Mouse (Mus musculus): ENCODE results near the gene Hinfp.

Hinfp gene

GRCm38 (mm10) chr9:44259014-44259413 lies 46.5 kb downstream of the Hinfp start:
- no peak for DNase-seq (ENCODE audit: low read depth)

GRCm38 (mm10) chr9:44256213-44256612 lies 49.3 kb downstream of the Hinfp start:
- no peak for DNase-seq (ENCODE audit: low read depth)

GRCm38 (mm10) chr9:44255136-44255521 lies 50.3 kb downstream of the Hinfp start:
- no peak for DNase-seq (ENCODE audit: low read depth)

- DNase-seq (ENCODE audit: low read depth), result no peak
Measured at GRCm38 (mm10) chr9:44254508-44255135, 50.8 kb downstream of the Hinfp start.

- no peak for DNase-seq (ENCODE audit: low read depth)
Measured at GRCm38 (mm10) chr9:44253441-44253840, 52.0 kb downstream of the Hinfp start.

DNA sequence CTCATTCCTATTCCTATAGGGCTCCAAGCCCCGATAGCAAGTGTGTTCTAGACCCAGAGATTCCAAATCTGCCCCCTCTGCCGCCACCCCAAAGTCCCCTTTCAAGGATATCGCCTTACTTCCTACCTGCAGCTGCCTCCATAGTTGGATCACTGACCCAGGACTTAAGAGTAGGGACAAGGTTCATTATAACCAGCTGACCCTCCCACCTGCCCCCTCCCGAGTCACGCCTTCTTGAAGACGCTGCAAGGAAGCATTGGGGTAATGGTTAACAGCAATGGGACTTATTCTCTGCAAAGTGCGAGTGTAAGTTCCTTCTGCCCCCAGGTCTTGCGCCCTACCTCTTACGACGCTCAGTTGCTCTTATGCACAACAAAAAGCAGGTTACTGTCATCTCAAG lies 54.2 kb downstream of the Hinfp start, which contains the start of gene Pdzd3:
TSS of gene Pdzd3 (minus strand) at position 158 of the 400 bp plus-strand sequence.
- DNase-seq (ENCODE audit: low read depth), result no peak

- DNase-seq (ENCODE audit: low read depth), result no peak
Measured at GRCm38 (mm10) chr9:44250445-44250844, 55.0 kb downstream of the Hinfp start.

DNA sequence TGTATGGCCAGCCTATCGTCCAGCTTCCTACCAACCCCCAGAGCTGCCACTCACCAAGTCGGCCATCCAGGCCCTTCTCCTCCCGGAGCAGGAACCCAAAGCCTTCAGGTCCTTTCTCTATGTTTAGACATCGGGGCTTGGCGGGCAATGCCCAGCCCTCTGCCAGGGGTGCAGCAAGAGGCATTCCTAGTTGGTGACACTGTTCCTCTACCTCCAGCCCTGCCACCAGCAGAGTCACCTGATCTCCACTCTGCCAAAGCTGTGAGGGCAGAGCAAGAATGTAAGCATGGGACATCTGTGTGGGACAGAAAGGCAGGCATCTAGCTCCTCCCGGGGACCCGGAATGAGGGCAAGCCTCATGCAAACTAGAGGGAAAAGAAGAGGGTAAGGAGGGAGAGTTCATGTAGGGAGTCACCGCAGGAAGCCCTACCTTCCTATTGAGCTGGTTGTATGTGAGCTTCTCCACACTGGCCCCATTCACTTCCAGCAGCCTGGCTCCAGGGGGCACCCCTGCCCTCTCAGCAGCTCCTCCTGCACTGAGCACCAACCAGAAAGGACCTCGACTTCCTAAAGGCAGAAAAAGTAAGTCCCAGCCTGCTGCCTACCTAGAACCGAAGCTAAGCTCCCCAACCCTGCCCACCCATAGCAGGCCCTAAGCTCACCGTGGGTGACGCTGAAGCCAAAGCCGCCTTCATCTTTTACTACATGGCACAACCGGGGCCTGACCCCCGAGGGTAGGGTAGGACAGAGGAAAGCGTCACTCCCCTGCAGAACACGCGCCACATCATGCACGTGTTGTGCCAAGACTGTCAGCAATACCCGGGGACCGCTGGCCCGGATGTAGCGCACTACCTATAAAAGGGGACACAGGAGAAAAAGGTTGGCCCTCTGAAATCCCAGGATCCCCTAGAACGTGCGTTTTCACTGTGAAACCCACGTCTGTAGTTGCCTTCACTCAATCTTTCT lies 56.0 kb downstream of the Hinfp start:
- no peak for DNase-seq (ENCODE audit: low read depth)

- no peak for DNase-seq (ENCODE audit: low read depth)
Measured at GRCm38 (mm10) chr9:44247907-44248306, 57.6 kb downstream of the Hinfp start.

DNA sequence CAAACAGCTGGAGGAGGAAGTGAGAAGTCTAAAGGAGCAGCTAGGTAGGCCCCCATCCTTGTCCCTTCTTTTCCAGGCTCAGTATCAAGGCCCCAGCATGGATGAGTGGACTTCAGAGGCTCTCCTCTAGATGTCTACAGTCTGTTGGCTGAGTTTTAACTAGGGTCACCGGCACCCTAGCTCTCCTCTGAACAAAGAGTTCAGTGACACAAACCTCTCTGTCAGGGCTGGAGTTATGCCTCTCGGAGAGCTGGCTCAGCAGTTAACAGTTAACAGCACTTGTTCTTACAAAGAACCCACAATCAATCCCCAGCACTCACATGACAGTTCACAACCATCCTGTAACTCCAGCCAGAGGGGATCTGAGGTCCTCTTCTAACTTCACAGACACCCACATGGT lies 61.9 kb downstream of the Hinfp start:
- DNase-seq (ENCODE audit: low read depth), result no peak

All from fibroblast of lung, adult 2 months (primary cell).